Mouse (Mus musculus) spleen, postnatal 14 days (tissue): ENCODE data around the gene Nsd2.
"Not testable (repeated sequence)": the region's sequence is repeated elsewhere in the genome, so short reads cannot be mapped to it uniquely, and the experiment has no call there.

Experiments
- DNase-seq, 2 experiments: peaks; one replicate each; pipeline ENCODE4 v3.0.0; 2021 to 2022; ENCODE audit warnings: low spot score in 2 of 2

Gene Nsd2

GRCm38 (mm10) chr5:33851466-33851865 lies 30.9 kb downstream of the Nsd2 start:
- DNase-seq, result no peak

GRCm38 (mm10) chr5:33853086-33853485 lies 32.6 kb downstream of the Nsd2 start:
- DNase-seq, result no peak

- DNase-seq, result no peak
Observed at GRCm38 (mm10) chr5:33854019-33854418, 33.5 kb downstream of the Nsd2 start.

GRCm38 (mm10) chr5:33857693-33858092 lies 37.2 kb downstream of the Nsd2 start:
- DNase-seq, result no peak

GRCm38 (mm10) chr5:33875472-33875871 lies 54.9 kb downstream of the Nsd2 start:
- DNase-seq, result no peak

GRCm38 (mm10) chr5:33881118-33881517 lies 60.6 kb downstream of the Nsd2 start:
- no peak for DNase-seq

- DNase-seq, result no peak
Observed at GRCm38 (mm10) chr5:33893406-33893805, 72.9 kb downstream of the Nsd2 start.

- DNase-seq, result no peak
Observed at GRCm38 (mm10) chr5:33895116-33895515, 74.6 kb downstream of the Nsd2 start.

GRCm38 (mm10) chr5:33897158-33897557 lies 76.6 kb downstream of the Nsd2 start:
- DNase-seq, result no peak

- no peak for DNase-seq
Observed at GRCm38 (mm10) chr5:33898671-33899070, 78.1 kb downstream of the Nsd2 start.

- DNase-seq, result no peak
Observed at GRCm38 (mm10) chr5:33899245-33899644, 78.7 kb downstream of the Nsd2 start.

- DNase-seq, result no peak
Observed at GRCm38 (mm10) chr5:33900101-33900500, 79.6 kb downstream of the Nsd2 start.

- no peak for DNase-seq
Observed at GRCm38 (mm10) chr5:33900701-33901263, 80.3 kb downstream of the Nsd2 start.

GRCm38 (mm10) chr5:33901278-33901677 lies 80.8 kb downstream of the Nsd2 start:
- DNase-seq, result no peak

GRCm38 (mm10) chr5:33902696-33903095 lies 82.2 kb downstream of the Nsd2 start:
- DNase-seq, result no peak

- no peak for DNase-seq
Observed at GRCm38 (mm10) chr5:33903176-33903575, 82.7 kb downstream of the Nsd2 start.

GRCm38 (mm10) chr5:33915031-33915430 lies 94.5 kb downstream of the Nsd2 start:
- DNase-seq, result not testable (repeated sequence)

GRCm38 (mm10) chr5:33916616-33917015 lies 96.1 kb downstream of the Nsd2 start:
- DNase-seq, result not testable (repeated sequence)

GRCm38 (mm10) chr5:33919466-33919865 lies 98.9 kb downstream of the Nsd2 start:
- DNase-seq, result no peak

GRCm38 (mm10) chr5:33920037-33920436 lies 99.5 kb downstream of the Nsd2 start:
- DNase-seq, result no peak

- no peak for DNase-seq
Observed at GRCm38 (mm10) chr5:33920924-33921323, 100.4 kb downstream of the Nsd2 start.

GRCm38 (mm10) chr5:33921486-33922235 lies 101.1 kb downstream of the Nsd2 start:
- no peak for DNase-seq

- DNase-seq, result no peak
Observed at GRCm38 (mm10) chr5:33922566-33922965, 102.0 kb downstream of the Nsd2 start.

- no peak for DNase-seq
Observed at GRCm38 (mm10) chr5:33926170-33926569, 105.6 kb downstream of the Nsd2 start.
